Mouse (Mus musculus): ENCODE results near the gene Prpf40a. TPM values are rescaled to one million over a fixed set of nuclear protein-coding genes. Genes with fewer than 3 reads are reported as not detected.

Gene Prpf40a
- polyA plus RNA-seq, 1 experiment, result 252 TPM

DNA sequence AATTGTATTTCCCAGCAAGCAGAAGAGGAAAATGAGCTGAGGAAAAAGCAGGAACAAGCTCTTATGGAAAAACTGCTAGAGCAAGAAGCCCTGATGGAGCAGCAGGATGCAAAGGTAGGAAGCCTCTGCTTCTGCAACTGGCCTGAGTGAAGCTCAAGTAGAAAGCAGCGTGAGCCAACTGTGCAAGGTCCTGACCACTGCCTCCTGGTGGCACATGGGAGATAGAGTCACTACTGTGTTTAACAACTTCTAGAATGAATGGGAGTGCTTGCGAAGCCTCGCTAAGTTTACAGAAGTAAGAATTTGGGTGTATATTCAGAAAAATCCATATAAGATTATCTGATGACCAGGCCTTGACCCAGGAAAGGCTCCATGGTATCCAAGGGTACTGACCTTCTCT is 65.1 kb downstream of the Prpf40a start:
- no peaks in the 10 kb centered on the region for H3K4me1 ChIP-seq (ENCODE audit: control insufficient read depth, insufficient read depth, low read length)
- H3K9me3 ChIP-seq (replicated peaks; ENCODE audit: control insufficient read depth, insufficient read depth, low read length, poor library complexity, severe bottlenecking), result no peaks in the 10 kb centered on the region
- no peak overlapping the region for H3K27ac ChIP-seq (ENCODE audit: insufficient read depth, low read length)
- no peak overlapping the region for H3K9ac ChIP-seq (ENCODE audit: low read depth, poor library complexity, severe bottlenecking)
- no peak overlapping the region for H3K4me3 ChIP-seq (ENCODE audit: low read depth, low read length)
- no peak for TF ChIP-seq POLR2A (IDR thresholded peaks at IDR 0.05; ENCODE audit: insufficient read depth, low read length)
- no peak for TF ChIP-seq EP300 (IDR thresholded peaks at IDR 0.05; ENCODE audit: insufficient read depth, low read depth, low read length)
- peak; percentile 34 for TF ChIP-seq CTCF (IDR thresholded peaks at IDR 0.05; ENCODE audit: low read depth, low read length)
- no peaks in the 10 kb centered on the region for H3K36me3 ChIP-seq (ENCODE audit: control insufficient read depth, insufficient read depth, low read length, poor library complexity, severe bottlenecking)
- no peaks in the 10 kb centered on the region for H3K27me3 ChIP-seq (ENCODE audit: control insufficient read depth, insufficient read depth, low read length, poor library complexity, severe bottlenecking)

DNA sequence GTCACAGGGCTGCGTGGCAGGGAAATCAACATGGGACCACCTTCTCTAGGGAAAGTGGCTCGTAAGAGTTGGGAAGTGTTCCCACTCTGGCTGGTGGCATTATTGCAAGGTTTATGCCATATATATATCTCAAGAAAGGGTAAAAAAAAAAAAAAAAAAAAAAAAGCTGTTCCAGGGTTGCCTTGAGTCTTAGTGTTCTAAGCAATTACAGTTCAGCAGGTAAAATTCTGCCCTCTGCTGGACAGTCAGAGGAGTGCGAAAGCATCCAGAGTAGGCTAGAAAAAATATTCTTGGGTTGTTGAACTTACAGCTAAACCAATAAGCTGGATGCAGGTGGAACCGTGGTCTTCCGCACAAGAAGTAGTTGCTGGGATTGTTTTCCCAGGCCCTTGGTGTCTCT is 69.3 kb downstream of the Prpf40a start:
- no peak overlapping the region for H3K27ac ChIP-seq (ENCODE audit: insufficient read depth, low read length)
- no peaks in the 10 kb centered on the region for H3K4me1 ChIP-seq (ENCODE audit: control insufficient read depth, insufficient read depth, low read length)
- no peaks in the 10 kb centered on the region for H3K27me3 ChIP-seq (ENCODE audit: control insufficient read depth, insufficient read depth, low read length, poor library complexity, severe bottlenecking)
- TF ChIP-seq POLR2A (IDR thresholded peaks at IDR 0.05; ENCODE audit: insufficient read depth, low read length) (no peak), CTCF (IDR thresholded peaks at IDR 0.05; ENCODE audit: low read depth, low read length) (peak; percentile 5)
- H3K4me3 ChIP-seq (ENCODE audit: low read depth, low read length), result no peak overlapping the region
- no peaks in the 10 kb centered on the region for H3K9me3 ChIP-seq (replicated peaks; ENCODE audit: control insufficient read depth, insufficient read depth, low read length, poor library complexity, severe bottlenecking)
- no peak overlapping the region for H3K9ac ChIP-seq (ENCODE audit: low read depth, poor library complexity, severe bottlenecking)
- no peaks in the 10 kb centered on the region for H3K36me3 ChIP-seq (ENCODE audit: control insufficient read depth, insufficient read depth, low read length, poor library complexity, severe bottlenecking)

DNA sequence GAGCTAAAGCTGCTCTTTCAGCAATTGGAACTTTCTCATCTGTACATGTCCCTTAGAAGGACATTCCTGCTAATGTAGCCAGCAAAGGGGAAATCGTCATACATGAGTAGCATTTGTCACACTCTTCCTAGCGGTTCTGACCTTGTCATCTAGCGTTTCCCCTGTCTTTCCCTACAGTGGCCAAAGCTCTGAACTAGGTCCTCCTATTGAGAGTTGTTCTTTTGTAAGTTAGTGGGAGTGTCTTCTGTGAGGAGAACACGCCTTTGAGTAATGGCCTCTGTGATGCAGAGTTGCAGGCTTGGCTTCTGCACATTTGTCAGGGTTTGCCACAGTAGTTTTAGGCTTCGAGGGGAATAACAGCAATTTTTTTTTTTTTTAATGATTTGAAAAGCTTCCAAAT is 82.5 kb downstream of the Prpf40a start:
- H3K4me3 ChIP-seq (ENCODE audit: low read depth, low read length), result no peak overlapping the region
- no peak for TF ChIP-seq CTCF (IDR thresholded peaks at IDR 0.05; ENCODE audit: low read depth, low read length)
- TF ChIP-seq POLR2A (IDR thresholded peaks at IDR 0.05; ENCODE audit: insufficient read depth, low read length), result no peak
- no peak for TF ChIP-seq EP300 (IDR thresholded peaks at IDR 0.05; ENCODE audit: insufficient read depth, low read depth, low read length)
- H3K36me3 ChIP-seq (ENCODE audit: control insufficient read depth, insufficient read depth, low read length, poor library complexity, severe bottlenecking), result peaks cover 2% of the 10 kb centered on the region
- H3K9ac ChIP-seq (ENCODE audit: low read depth, poor library complexity, severe bottlenecking), result no peak overlapping the region
- H3K27me3 ChIP-seq (ENCODE audit: control insufficient read depth, insufficient read depth, low read length, poor library complexity, severe bottlenecking), result no peaks in the 10 kb centered on the region
- H3K9me3 ChIP-seq (replicated peaks; ENCODE audit: control insufficient read depth, insufficient read depth, low read length, poor library complexity, severe bottlenecking), result no peaks in the 10 kb centered on the region
- no peaks in the 10 kb centered on the region for H3K4me1 ChIP-seq (ENCODE audit: control insufficient read depth, insufficient read depth, low read length)
- no peak overlapping the region for H3K27ac ChIP-seq (ENCODE audit: insufficient read depth, low read length)

DNA sequence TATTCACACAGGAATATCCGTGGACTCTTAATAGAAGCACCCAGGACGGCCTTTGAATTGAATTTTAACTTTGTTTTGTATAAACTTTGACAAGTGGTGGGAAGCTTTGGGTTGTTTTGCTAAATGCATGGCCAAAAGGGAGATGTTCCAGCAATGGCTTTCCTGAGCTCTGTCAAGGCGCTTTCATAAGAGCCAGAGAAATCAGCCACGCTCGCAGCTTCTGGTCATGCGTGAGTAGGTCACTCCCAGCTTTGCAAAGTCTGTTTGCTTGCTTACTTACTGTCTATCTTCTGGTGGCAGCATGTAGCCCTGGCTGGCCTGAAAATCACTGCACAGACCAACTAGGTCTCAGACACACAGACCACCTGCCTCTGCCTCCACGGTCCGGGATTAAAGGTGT is 84.6 kb downstream of the Prpf40a start:
- H3K36me3 ChIP-seq (ENCODE audit: control insufficient read depth, insufficient read depth, low read length, poor library complexity, severe bottlenecking), result peaks cover 4% of the 10 kb centered on the region

DNA sequence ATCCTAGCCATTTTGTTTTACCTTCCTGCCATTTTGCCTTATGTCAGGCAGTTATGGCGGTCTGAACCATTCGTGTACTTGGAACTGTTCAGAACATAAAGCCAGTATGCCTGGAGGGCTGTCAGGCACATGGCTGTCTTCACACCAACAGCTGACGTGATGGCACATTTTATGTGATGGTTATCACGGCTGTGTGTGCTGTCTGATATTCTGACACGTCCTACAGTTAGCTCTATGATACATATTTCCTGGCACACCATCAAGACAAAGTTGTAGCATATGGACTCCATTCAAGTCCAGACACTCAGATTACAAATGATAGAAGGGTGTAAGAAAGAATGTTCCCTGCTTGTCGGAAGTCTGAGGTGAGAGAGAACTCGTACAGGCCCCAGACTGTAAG is 85.0 kb downstream of the Prpf40a start:
- Histone ChIP-seq H3K4me1 (ENCODE audit: control insufficient read depth, insufficient read depth, low read length) (no peaks in the 10 kb centered on the region), H3K9ac (ENCODE audit: low read depth, poor library complexity, severe bottlenecking) (no peak overlapping the region), H3K9me3 (replicated peaks; ENCODE audit: control insufficient read depth, insufficient read depth, low read length, poor library complexity, severe bottlenecking) (no peaks in the 10 kb centered on the region), H3K36me3 (ENCODE audit: control insufficient read depth, insufficient read depth, low read length, poor library complexity, severe bottlenecking) (peaks cover 4% of the 10 kb centered on the region), H3K27me3 (ENCODE audit: control insufficient read depth, insufficient read depth, low read length, poor library complexity, severe bottlenecking) (no peaks in the 10 kb centered on the region), H3K27ac (ENCODE audit: insufficient read depth, low read length) (no peak overlapping the region), H3K4me3 (ENCODE audit: low read depth, low read length) (no peak overlapping the region)
- TF ChIP-seq POLR2A (IDR thresholded peaks at IDR 0.05; ENCODE audit: insufficient read depth, low read length) (no peak), EP300 (IDR thresholded peaks at IDR 0.05; ENCODE audit: insufficient read depth, low read depth, low read length) (no peak), CTCF (IDR thresholded peaks at IDR 0.05; ENCODE audit: low read depth, low read length) (no peak)

More for the DNA sequence above, 84.6 kb downstream of the Prpf40a start:
- Histone ChIP-seq H3K27ac (ENCODE audit: insufficient read depth, low read length) (no peak overlapping the region), H3K27me3 (ENCODE audit: control insufficient read depth, insufficient read depth, low read length, poor library complexity, severe bottlenecking) (no peaks in the 10 kb centered on the region), H3K4me3 (ENCODE audit: low read depth, low read length) (no peak overlapping the region), H3K9ac (ENCODE audit: low read depth, poor library complexity, severe bottlenecking) (no peak overlapping the region), H3K4me1 (ENCODE audit: control insufficient read depth, insufficient read depth, low read length) (no peaks in the 10 kb centered on the region), H3K9me3 (replicated peaks; ENCODE audit: control insufficient read depth, insufficient read depth, low read length, poor library complexity, severe bottlenecking) (no peaks in the 10 kb centered on the region)
- TF ChIP-seq CTCF (IDR thresholded peaks at IDR 0.05; ENCODE audit: low read depth, low read length) (no peak), POLR2A (IDR thresholded peaks at IDR 0.05; ENCODE audit: insufficient read depth, low read length) (no peak), EP300 (IDR thresholded peaks at IDR 0.05; ENCODE audit: insufficient read depth, low read depth, low read length) (no peak)

DNA sequence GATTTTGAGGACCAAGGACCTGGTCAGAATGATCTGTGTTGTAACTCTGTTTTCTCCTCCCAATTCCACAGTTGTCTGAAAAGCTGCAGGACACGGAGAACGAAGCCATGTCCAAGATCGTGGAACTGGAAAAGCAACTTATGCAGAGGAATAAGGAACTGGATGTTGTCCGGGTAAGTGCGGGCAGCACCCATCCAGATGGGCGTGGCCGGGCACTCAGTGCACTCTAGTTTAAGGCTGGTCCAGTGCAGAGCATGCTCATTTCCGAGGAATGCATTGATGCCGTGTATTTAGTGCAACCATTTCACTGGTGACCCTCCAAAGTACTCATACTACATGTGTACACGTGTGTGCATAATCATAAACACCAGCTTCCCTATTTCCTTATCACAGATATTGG is 85.7 kb downstream of the Prpf40a start:
- Histone ChIP-seq H3K27ac (ENCODE audit: insufficient read depth, low read length) (no peak overlapping the region), H3K4me3 (ENCODE audit: low read depth, low read length) (no peak overlapping the region), H3K9me3 (replicated peaks; ENCODE audit: control insufficient read depth, insufficient read depth, low read length, poor library complexity, severe bottlenecking) (no peaks in the 10 kb centered on the region), H3K27me3 (ENCODE audit: control insufficient read depth, insufficient read depth, low read length, poor library complexity, severe bottlenecking) (no peaks in the 10 kb centered on the region), H3K36me3 (ENCODE audit: control insufficient read depth, insufficient read depth, low read length, poor library complexity, severe bottlenecking) (peaks cover 4% of the 10 kb centered on the region), H3K9ac (ENCODE audit: low read depth, poor library complexity, severe bottlenecking) (no peak overlapping the region), H3K4me1 (ENCODE audit: control insufficient read depth, insufficient read depth, low read length) (no peaks in the 10 kb centered on the region)
- TF ChIP-seq EP300 (IDR thresholded peaks at IDR 0.05; ENCODE audit: insufficient read depth, low read depth, low read length) (no peak), POLR2A (IDR thresholded peaks at IDR 0.05; ENCODE audit: insufficient read depth, low read length) (no peak), CTCF (IDR thresholded peaks at IDR 0.05; ENCODE audit: low read depth, low read length) (no peak)

Data from ES-Bruce4 (cell line).